Mouse (Mus musculus): ENCODE results near the gene Dnmt3a.

DNA sequence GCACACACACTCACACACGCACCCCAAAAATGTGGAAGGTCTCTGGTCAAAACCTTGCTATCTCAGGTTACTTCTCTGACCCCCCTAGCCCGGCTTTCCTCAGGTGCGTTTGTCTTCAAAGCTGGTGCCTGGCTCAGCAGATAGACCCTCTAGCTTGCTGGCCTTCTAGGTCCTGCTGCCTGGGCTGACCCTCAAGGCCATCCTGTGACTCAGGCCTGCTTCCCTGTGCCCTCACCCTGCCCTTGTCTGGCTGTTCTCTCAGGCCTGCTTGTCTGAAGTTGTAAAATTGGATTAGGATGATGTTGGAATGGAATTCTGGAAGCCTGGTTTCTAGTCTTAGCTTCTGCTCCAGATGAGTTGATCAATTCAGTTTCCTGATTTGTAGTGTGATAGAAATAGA is 75.7 kb downstream of the Dnmt3a start:
- no peak for TF ChIP-seq CTCF (IDR thresholded peaks at IDR 0.05)
- no peak for TF ChIP-seq EP300 (IDR thresholded peaks at IDR 0.05; ENCODE audit: insufficient read depth, low read depth, low read length)
- no peak for TF ChIP-seq POLR2A (IDR thresholded peaks at IDR 0.05; ENCODE audit: insufficient read depth, low read depth, low read length)
